Mouse (Mus musculus) cortical plate, adult 2 months (tissue): Measurements from ENCODE around the gene Pars2. TPM values are rescaled to one million over a fixed set of nuclear protein-coding genes. Genes with fewer than 3 reads are reported as not detected.

ENCODE experiments used
- H3K27ac ChIP-seq: fragments of 200-500 bp; 2 replicates; pipeline ENCODE4 v1.5.1; 2012; ENCODE audit warnings: low read length, control low read depth, inconsistent platforms; ENCODE audit not compliant: insufficient read depth
- H3K4me1 ChIP-seq: fragments of 200-500 bp; 2 replicates; pipeline ENCODE4 v1.6.1; 2011; ENCODE audit warnings: low read length; ENCODE audit not compliant: control insufficient read depth, insufficient read depth
- H3K4me3 ChIP-seq: fragments of 200-500 bp; 2 replicates; pipeline ENCODE4 v1.5.1; 2011; ENCODE audit warnings: mild to moderate bottlenecking, low read length, control low read depth; ENCODE audit not compliant: insufficient read depth
- CTCF ChIP-seq: fragments of 200-500 bp; IDR thresholded peaks from 2 replicates; pipeline ENCODE4 v1.5.1; 2011; ENCODE audit warnings: mild to moderate bottlenecking, control low read depth, low read length; ENCODE audit not compliant: insufficient read depth; ENCODE audit errors: extremely low read depth
- POLR2A ChIP-seq: fragments of 200-500 bp; IDR thresholded peaks from 2 replicates; pipeline ENCODE4 v1.6.1; 2011; ENCODE audit warnings: mild to moderate bottlenecking, low read length, control low read depth; ENCODE audit not compliant: insufficient read depth; ENCODE audit errors: extremely low read depth
- polyA plus RNA-seq: library from polyadenylated mRNA; depleted of rRNA; stranded (reverse); fragments of >200 nt; gene quantifications from 2 replicates; pipeline ENCODE4 v1.2.3, GENCODE M21; 2012

Gene Pars2
- polyA plus RNA-seq, 1 experiment = 10.4 TPM

GRCm38 (mm10) chr4:106632313-106632712 lies 18.6 kb upstream of the Pars2 start:
- H3K27ac ChIP-seq = peak overlapping the region; percentile 40; the same call in 1 of the 2 replicates
- peaks cover 11% of the 10 kb centered on the region for H3K4me1 ChIP-seq
- no peak for TF ChIP-seq POLR2A
- no peak overlapping the region for H3K4me3 ChIP-seq

- TF ChIP-seq POLR2A (no peak), CTCF (no peak)
- Histone ChIP-seq H3K4me1 (peaks cover 9% of the 10 kb centered on the region), H3K27ac (peak overlapping the region; percentile 18), H3K4me3 (no peak overlapping the region)
Measured at GRCm38 (mm10) chr4:106633281-106634085, 17.4 kb upstream of the Pars2 start.

DNA sequence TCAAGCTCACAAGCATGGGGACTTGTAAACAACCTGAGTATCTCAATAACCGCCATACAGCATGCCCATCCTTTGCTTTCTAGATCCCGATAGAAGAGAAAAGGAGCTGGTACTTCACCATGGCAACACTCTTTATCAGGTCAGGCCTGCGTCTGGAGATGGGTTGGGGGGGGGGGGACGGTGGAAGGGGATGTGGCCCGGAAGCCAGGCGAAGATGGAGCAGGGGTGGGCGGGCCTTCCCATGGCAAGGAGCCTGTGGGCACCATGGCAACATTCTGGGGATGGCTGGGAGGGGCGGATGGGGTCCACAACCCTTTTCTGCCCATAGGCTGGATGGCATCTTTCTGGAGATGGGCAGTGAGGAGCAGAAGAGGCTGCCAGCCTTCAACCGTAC lies 16.8 kb upstream of the Pars2 start:
- TF ChIP-seq POLR2A (no peak), CTCF (no peak)

GRCm38 (mm10) chr4:106643483-106644217 lies 7.2 kb upstream of the Pars2 start:
- Histone ChIP-seq H3K4me1 (no peaks in the 10 kb centered on the region), H3K4me3 (no peak overlapping the region), H3K27ac (no peak overlapping the region)
- no peak for TF ChIP-seq POLR2A

More for the DNA sequence above, 16.8 kb upstream of the Pars2 start:
- Histone ChIP-seq H3K4me3 (no peak overlapping the region), H3K4me1 (peaks cover 9% of the 10 kb centered on the region), H3K27ac (peak overlapping the region; percentile 18; the same call in 1 of the 2 replicates)

- Histone ChIP-seq H3K27ac (no peak overlapping the region), H3K4me1 (no peaks in the 10 kb centered on the region), H3K4me3 (no peak overlapping the region)
- TF ChIP-seq POLR2A (no peak), CTCF (no peak)
Measured at GRCm38 (mm10) chr4:106644218-106644610, 6.7 kb upstream of the Pars2 start.

- TF ChIP-seq CTCF (no peak), POLR2A (no peak)
- Histone ChIP-seq H3K27ac (no peak overlapping the region), H3K4me3 (no peak overlapping the region), H3K4me1 (no peaks in the 10 kb centered on the region)
Measured at GRCm38 (mm10) chr4:106645797-106646196, 5.1 kb upstream of the Pars2 start.

- Histone ChIP-seq H3K27ac (no peak overlapping the region), H3K4me1 (peaks cover 3% of the 10 kb centered on the region), H3K4me3 (no peak overlapping the region)
- TF ChIP-seq CTCF = no peak
- TF ChIP-seq POLR2A = no peak
Measured at GRCm38 (mm10) chr4:106647137-106647536, 3.7 kb upstream of the Pars2 start.

GRCm38 (mm10) chr4:106652546-106652945 lies 1.7 kb downstream of the Pars2 start:
- H3K27ac ChIP-seq = no peak overlapping the region
- TF ChIP-seq POLR2A = no peak
- TF ChIP-seq CTCF = no peak
- H3K4me3 ChIP-seq = no peak overlapping the region
- peaks cover 3% of the 10 kb centered on the region for H3K4me1 ChIP-seq

DNA sequence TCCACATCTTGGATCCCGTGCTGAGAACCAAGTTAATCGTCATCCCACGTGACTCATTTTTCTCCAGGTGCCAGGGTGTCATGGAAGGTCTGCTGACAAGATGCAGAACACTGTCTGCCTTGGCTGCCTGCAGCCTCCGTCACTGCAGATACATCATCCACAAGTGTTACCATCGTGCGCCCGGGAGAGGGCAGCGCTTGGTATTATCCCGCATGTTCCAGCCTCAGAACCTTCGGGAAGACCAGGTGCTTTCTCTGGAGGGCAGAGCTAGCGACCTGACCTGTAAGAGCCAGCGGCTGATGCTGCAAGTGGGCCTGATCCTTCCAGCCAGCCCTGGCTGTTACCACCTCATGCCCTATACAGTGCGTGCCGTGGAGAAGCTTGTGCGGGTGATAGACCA lies 2.2 kb downstream of the Pars2 start:
- H3K4me3 ChIP-seq = no peak overlapping the region
- TF ChIP-seq POLR2A = no peak
- TF ChIP-seq CTCF = no peak
- H3K4me1 ChIP-seq = peaks cover 3% of the 10 kb centered on the region
- H3K27ac ChIP-seq = no peak overlapping the region

DNA sequence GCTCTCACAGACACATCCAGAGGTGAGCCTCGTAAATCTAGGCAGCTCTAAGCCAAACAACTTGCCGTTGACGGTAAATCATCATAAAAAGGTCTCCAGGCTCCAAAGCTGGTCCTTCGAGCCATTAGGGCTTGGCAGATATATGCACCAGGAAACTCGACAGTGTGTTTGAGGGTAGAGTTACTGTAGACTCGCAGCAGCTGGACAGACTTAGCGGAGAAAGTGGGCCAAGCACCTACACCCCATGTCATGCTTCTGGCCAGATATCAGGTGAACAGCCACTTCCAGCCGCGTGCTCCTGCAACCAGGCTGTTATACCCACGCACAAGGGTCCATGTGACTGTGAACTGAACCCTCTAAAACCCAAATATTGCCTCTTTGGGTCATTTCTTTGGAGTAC lies 4.8 kb downstream of the Pars2 start:
- peaks cover 3% of the 10 kb centered on the region for H3K4me1 ChIP-seq
- TF ChIP-seq POLR2A (no peak), CTCF (no peak)
- no peak overlapping the region for H3K4me3 ChIP-seq
- H3K27ac ChIP-seq = no peak overlapping the region
